Mouse (Mus musculus): ENCODE results near the gene Lmod3. TPM values are rescaled to one million over a fixed set of nuclear protein-coding genes. Genes with fewer than 3 reads are reported as not detected.
A peak's percentile ranks its signal among the peaks of the same experiment; 100 is the strongest.

Lmod3 gene
- total RNA-seq (2021), result 1 to 10 TPM; 1.3 to 5.1 TPM
- long read RNA-seq, experiment 1, partial matches to known transcripts, result 1 of 4 reads
- long read RNA-seq, experiment 1, other reads (novel, unspliced or antisense), result 1 of 4 reads
- long read RNA-seq, experiment 2, partial matches to known transcripts, result 0 of 1 reads
- long read RNA-seq, experiment 2, other reads (novel, unspliced or antisense), result 0 of 1 reads

DNA sequence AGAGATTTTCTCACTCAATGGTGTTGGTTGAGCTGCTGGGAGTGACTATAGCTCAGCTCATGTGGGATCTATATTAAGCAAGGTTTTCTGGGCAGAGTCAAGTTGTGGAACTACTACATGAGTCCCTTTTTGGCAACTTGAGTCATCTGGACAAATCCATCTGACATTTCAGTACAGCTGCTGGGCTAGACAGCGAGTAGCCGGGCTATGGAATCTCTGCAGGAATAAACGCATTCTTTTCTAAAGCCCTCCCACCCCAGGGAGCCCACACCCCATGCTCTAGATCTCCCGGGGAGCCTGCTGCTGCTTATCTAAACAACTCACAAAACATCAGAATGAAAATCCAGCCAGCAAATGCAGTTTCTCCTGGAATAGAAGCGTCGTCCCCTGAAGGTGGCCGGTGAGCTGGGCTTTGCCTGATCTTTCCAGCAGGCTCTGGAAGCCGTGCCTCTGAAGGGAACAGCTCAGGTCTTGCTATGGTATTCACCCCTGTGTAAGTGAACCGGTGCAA lies at the start of gene Lmod3:
TSS of gene Lmod3 (minus strand) at position 49 of the 511 bp plus-strand sequence.
- no peak for DNase-seq (ENCODE audit: low spot score in 2 of 2)

DNA sequence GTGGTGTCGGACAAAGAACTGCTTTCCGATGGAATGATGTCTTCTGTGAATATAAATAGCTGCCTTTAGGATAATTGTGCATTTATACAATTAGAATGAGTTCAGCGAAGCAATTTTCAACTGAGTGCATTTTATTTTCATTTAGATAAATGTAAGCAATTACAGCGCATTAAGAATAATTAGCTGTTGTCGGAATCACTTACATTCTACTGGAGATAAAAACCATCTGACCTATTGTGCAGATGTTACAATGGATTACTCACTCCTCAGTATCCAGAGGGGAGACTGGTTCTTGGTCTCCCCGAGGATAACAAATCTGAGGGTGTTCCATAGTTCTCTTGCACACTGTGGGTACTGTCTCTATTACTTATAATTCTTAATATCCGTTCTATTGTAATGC lies 49.7 kb upstream of the Lmod3 start:
- DNase-seq (ENCODE audit: low spot score in 2 of 2), result no peak

DNA sequence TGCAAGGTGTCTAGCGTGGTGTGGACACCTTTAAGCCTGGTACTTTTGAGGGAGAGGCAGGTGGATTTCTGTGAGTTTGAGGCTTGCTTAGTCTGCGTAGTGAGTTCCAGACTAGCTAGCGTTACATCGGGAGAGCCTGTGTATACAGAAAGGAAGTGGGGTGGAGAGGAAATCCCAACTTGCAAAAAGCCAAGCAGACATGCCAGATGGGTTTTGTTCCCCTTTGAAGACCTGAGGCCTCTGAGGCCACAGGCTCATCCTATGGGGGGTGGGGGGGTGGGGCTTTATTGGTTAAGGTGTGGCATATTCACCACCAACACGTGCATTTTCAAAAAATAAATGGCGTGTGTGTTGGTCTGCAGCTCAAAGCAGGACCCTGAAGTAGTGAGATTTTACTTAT lies 48.1 kb upstream of the Lmod3 start:
- DNase-seq (ENCODE audit: low spot score in 2 of 2), result no peak

DNA sequence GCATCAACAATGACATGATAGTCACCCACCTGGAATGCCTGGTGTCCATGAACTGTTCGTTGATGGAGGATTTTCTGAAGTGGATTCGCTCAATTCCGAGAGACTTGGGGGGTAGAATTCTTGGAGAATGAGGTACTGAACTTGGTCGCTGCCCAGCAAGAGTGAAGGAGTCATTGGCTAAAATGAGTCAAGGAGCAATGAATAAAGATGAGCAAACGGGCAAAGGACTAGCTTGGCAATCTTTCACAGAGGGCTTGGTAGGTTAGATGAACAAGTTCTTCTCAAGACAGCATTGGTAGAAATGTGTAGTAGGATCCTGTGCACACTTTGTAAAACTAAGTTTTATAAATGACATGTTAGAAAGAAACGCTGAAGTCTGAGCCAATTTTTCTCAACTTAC lies 47.6 kb upstream of the Lmod3 start:
- no peak for DNase-seq (ENCODE audit: low spot score in 2 of 2)

DNA sequence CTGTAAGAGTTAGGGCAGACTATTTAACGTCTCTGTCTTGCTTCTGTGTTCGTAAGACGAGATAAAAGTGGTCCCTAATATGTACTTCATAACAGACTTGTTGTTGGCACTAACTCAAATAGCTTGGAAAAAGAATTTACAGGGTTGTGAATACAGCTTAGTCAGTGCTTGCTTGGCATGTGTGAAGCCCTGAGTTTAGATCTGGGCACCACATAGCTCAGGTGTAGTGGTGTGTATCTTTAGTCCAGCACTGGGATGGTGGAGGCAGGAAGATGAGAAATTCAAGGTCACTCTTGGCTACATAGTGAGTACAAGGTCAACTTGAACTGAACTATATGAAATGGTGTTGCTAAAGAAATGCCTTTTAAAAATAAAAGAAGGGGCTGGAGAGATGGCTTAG lies 44.6 kb upstream of the Lmod3 start:
- DNase-seq (ENCODE audit: low spot score in 2 of 2), result no peak

DNA sequence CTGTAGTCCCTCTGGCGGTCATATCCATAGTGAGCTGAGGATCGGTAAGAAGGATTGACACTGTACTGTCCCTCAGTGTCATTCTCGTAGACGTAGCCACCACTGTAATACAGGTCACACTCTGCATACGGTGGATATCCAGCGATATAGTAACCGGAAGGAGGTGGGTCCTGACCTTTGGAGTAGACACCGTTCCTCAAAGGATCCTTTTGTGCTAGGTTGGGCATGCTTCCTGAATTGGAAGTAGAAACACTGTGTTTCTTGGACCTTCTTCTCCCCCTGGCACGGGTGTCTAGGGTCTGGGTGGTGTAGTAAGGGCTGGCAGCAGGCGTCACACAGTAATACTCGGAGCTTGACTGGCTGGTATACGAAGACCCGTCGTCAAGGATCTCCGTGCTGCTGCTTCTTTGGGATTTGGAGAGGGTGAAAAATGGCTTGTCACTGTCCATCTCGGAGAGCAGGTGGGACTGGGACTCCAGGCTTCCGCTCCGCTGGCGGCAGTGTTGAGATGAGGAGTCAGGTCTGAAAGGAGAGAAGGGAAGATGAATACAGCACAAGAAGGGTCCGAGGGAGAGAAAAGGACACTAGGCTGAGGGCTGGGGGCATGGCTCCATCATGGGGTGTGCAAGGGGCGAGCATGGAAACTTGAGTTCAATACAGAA lies 43.4 kb upstream of the Lmod3 start:
- DNase-seq (ENCODE audit: low spot score in 2 of 2), result no peak

DNA sequence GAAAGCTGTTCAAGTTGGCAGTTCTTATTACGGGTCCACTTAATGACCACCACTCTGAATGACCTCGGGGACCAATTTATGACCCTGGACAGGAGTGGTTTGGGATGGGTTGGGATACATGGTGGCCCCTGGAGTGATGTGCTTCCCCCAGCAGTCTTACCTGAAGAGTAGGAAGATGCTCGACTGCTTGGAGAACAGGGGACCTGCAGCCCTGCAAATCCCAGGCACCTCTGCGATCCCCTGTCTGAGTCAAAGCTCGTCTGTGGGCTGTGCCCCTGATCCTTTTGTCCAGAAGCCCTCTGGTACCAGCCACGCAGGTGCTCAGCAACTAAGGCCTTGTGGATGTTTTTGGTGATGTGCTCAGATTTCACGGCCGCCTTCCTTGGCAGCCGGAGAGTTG lies 42.9 kb upstream of the Lmod3 start:
- DNase-seq (ENCODE audit: low spot score in 2 of 2), result no peak

DNA sequence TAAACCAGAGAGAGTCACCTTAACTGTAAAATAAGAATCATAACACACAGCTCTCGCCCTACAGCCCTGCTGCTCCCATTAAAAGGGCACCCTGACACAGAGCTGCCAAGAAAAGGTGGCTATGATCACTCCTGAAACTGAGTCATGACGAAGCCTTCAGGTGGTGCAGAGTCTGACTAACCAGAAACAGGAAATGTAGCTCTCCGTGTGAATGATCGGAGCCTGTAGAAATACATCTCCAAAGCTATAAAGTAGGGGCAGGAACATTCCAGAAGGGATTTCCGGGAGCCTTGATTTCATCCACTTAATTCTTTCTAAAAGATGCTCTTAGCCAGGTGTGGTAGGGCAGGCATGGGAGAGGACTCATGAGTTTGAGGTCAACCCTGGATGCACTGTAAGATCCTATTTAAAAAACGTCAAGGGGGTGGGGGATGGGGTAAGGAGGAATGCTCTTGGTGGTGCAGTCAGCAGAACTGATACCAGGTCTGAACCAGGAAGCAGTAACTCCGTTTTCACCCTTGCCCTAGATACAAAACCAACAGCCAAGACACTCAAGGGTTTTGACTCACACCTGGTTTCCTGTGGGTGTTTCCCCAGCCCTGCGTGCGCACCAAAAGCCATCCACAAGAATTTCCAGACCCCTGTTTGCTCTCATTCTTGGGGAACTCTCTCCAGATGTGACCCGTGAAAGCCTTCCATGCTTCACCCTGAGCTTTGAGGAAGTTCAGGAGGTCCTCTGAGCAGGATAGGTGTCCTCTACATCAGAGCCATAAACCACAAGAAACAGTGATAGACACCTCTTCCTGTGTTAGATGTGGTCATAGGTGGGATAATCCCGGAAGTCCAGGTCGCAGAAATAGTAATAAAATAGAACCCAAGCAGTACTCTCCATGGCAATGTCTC lies 41.4 kb upstream of the Lmod3 start:
- no peak for DNase-seq (ENCODE audit: low spot score in 2 of 2)

DNA sequence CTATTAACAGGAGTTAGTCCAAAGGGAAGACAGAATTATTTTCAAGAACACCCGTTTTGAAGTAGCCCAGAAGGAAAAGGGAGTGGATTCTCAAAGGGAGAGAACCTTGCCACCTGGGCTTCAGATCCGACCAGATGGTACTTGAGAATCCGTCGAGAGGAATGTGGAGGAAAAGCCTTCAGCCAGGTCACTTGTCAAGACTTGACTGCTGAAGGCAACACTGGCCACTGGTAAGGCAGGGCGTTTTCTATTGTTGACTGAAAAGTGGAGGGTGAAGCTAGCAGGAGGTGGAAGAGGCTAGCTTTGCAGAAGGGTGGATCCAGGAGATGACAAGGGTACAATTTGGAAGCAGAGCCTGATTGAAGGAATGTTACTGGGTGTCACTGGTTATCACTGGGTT lies 40.3 kb upstream of the Lmod3 start:
- DNase-seq (ENCODE audit: low spot score in 2 of 2), result no peak

DNA sequence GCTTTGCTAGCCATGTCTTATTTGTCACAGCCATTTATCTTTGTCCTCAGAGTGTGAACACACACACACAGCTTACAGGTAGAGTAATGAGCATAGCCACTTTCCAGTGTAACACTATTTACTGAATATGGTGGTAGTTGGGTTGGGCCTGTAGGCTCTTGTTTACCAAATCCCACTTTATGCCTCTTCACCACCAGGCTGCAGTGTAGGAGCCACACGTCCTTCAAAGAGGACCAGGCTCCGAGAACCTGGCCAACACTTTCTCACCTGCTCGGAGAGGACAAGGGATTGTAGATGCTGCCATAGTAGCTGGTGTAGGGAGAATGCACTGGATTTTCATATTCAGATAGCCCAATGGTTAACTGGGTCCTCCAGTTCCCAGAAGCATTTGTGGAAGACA lies 39.5 kb upstream of the Lmod3 start:
- DNase-seq (ENCODE audit: low spot score in 2 of 2), result no peak

DNA sequence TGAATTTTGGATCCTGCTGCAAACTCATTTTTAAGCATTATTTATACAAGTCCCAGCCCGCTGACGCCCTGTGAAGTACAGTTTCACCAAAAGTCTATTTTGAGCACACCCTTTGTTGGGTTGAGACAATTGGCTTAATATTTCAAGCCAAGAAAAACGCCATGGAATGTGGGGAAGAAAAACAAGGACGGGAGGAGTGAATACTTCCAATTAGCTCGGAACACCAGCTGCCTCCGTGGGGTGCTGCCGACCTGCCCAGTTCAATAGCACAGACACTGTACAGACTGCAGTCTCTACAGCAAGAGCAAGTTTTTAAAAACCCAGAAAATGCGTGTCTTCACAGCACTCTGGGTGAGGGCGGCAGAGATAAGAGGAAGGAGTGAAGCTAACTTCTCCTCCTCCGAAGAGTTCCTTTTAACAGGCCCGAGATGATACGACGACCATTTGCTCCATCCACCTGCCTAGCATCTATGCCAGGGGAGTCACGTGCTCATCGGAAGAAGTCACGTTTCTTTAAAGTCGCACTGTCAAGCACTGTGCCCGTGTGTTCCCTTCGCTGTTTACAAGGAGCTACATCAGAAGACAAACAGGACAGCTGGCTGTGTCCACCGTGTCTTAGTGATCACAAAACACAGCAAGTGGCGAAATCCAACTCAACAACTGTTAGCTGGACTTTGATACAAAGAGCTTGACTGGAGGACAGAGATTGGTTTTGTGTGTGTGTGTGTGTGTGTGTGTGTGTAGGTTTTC lies 38.8 kb upstream of the Lmod3 start:
- no peak for DNase-seq (ENCODE audit: low spot score in 2 of 2)

DNA sequence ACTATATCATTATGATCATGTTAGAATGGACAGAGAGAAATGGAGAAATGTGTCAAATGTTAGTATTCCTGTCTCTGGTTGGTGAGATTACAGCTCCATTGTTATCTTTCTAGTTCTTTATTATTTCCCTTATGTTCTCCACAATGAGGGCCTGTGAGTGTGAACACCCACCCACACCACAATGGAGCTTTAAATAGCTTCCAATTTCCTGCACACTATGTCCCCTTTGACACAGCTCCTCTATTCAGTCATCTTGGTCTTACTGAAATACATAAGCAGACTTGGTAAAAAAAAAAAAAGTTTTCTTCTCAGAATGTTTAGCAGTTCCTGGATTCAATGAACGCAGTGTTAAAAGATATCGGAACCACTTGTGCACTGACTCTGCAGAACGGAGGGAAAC lies 38.1 kb upstream of the Lmod3 start:
- DNase-seq (ENCODE audit: low spot score in 2 of 2), result no peak

DNA sequence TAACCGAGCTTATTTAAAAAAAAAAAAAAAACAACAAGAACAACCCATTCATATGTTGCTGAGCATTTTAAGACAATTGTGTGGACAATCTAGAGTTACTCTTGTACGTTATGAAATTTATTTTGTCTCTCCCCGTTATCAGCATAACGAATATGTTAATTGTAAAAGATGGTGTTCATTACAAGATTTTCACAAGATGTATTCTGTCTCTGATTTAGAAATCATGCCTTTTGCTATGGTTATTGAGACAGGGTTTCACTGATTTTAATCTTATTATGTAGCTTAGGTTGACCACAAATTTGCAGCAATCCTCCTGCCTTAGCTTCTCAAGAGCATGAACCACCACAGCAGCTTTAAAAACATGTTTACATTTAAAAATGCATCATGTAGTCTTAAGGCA lies 37.3 kb upstream of the Lmod3 start:
- DNase-seq (ENCODE audit: low spot score in 2 of 2), result no peak

DNA sequence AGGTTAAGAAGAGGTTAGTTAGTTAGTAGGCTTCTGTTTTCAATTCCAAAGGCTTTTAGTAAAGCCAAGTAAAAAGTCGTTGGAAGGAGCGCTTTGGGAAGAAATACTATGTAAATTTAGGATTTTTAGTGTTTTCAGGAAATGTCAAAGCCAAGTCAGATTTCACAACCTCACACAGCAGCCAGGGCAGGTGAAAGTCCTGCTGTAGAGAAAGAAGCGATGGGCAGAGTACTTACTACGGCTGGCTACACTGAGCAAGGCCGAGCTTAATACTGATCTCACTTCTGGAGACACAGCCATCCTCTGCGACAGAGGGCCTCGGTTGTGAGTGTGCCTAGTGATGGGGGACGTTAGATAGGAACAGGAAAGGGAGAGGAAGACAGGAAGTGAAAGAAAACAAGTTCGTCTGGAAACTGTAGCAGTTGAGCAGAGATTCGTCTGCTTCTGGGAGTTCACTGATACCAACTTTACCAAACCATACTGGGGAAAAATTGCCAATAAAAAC lies 36.8 kb upstream of the Lmod3 start:
- DNase-seq (ENCODE audit: low spot score in 2 of 2), result no peak

DNA sequence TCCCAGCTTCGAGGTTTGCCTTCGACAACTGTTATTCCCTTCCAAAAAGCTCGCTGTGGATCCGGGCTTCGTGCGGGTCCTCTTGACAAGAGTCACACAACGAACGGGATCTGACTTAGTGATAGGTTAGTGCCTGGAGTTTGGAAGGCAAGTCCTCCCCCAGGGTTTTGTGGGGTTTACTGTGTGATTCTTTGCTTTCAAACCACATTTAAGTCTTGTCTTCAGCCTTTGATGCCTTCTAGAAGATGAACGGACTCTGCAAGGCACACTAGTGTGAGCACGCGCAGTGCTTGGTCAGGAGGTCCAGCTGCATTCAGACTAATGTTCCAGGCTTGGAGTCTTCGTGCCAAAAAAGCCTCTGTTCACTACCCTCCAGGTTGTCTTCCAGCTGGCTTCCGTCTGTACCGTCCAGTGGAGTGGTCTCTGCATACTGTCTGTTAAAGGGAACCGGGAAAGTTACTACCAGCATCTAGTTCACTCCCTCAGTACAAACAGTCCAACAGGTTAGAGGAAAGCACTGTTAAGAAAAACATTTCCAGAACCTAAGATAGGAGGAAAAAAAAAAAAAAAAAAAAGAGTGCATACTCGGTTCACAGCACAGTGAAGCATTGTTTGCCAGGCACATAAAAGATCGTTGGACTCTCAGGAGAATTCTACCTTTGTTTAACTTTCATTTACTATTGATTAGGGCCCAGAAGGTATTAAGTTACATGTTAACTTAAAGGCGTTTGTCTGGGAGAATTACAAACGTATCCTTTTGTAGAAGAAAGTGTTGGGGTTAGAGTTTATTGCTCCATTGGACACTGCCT lies 35.7 kb upstream of the Lmod3 start:
- DNase-seq (ENCODE audit: low spot score in 2 of 2), result no peak

DNA sequence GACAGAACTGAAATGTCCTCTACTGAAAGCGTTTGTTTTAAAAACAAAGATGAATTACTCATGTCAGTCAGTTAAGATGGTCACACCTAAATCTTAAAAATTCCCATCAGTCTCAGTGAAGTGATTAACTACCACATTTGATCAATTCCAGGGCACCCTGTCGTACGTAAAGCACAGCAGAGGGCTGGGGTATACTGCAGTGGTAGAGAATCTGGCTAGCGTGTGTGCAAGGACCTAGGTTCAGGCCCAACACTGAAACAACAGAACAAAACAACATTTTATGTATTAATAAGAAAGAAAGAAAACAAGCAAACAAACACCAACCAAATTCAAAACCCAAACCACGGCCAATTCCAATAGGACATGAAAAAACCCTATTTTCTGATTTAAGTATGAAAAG lies 33.8 kb upstream of the Lmod3 start:
- no peak for DNase-seq (ENCODE audit: low spot score in 2 of 2)

DNA sequence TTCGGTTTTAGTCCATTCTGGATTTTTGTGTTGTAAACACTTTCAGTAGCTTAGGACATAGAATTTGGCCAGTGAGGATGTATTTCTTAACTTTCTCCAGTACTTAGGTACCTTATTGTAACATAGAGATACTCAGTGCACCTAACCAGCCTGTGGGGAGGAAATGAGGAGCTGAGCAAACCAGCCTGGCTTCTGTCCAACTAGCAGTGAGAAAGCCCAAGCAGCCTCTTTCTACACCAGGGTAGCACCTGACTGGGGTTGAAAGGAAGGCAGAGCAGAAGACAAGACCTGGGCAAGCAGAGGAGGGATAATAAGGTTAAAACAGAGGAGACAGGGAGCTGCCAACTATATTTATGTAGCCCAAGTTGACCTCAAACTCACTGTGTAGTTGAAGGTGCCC lies 31.1 kb upstream of the Lmod3 start:
- DNase-seq (ENCODE audit: low spot score in 2 of 2), result no peak

DNA sequence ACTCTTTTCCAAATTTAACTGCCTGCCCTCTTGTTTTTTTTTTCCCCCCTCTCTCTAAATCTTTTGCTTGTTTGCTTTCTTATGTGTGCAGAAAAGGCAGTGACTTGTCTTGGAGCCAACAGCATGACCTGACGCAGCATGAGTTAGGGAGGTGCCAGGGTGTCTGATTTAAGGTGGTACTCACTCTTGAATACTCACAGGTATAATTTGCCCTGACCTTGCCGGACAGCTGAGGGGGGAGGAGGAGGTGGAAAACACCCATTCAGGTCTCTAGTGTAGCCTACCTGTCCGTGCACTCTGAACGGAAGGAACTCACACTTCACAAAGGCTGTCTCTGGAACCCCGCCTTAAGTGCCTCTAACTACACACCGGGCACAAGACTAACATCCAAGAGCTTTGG lies 26.3 kb upstream of the Lmod3 start:
- DNase-seq (ENCODE audit: low spot score in 2 of 2), result no peak

DNA sequence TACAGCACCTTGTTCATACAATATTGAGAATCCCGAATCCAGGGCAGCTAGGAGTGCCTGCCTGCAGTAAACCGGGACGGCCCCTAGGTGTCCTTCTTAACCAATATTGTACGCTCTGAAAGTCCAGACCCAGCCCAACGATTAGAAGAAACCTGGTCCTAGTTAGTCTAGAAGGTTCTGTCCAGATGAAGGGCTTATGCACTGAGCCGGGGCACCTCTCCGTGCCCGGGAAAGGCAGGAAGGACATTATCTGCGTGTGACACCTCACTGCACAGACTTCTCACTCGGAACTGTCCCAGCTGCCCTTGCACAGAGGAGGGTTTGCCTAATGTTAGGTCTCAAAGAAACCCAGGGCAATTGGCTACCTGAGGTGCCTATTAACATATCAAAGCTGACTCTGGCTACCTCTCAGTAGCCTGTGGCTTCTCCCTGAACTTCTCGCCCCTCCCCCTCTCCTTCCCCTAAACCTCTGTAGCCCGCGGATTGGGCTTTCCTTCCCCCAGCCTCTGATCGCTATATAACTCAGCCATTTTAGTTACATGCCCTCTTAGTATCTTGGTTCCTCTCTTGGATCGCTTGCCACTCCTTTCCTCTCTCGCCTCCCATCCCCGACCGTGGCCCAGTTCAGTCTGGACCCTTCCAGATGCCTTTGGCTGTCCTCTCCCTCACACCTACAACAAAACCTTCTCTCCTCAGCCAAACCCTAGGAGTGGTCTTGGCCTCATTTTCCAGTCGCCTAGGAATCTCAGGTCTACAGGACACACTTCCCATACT lies 25.6 kb upstream of the Lmod3 start:
- DNase-seq (ENCODE audit: low spot score in 2 of 2), result peak; percentile 31 to 40
